Mouse (Mus musculus): ENCODE results near the gene Ralbp1.

- TF ChIP-seq POLR2A (IDR thresholded peaks at IDR 0.05; ENCODE audit: low read depth, low read length): no peak
- peak; percentile 46; the same call in 1 of the 2 replicates for TF ChIP-seq CTCF (IDR thresholded peaks at IDR 0.05; ENCODE audit: borderline replicate concordance, insufficient read depth, low read length)
These were observed 15.5 kb downstream of the Ralbp1 start for GRCm38 (mm10) chr17:65870146-65870545.
